ENCODE assay signal across 10 mouse cellular contexts in the genomic region with DNA sequence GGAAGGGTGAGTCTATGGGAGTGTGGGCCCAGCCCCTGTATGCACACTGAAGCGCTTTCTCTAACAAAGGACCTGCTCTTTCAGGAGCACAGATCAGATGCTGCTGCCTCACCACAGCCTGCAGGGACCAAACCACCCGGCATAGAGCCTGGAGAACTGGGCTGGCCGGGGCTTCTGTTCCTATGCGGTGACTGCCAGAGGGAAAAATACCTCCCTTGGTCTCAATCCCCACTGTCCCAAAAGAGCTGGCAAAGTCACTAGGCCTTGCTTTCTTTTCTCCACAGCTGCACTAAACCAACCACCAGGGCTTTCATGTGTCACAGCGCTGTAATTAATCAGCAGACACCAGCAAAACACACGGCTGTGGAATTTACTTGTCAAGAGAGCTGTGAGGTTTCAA.
A peak's percentile ranks its signal among the peaks of the same experiment; 100 is the strongest.
DNase-seq lines count a peak whose midpoint lies in the region; ATAC-seq and TF ChIP-seq lines count a peak whose summit lies in the region.
"Had no signal": no experiment of that assay in that cellular context is flagged by ENCODE, and none has a peak within 500 bp of the region (broad histone marks: within the 10 kb centered on the region; RNA-seq: fewer than 3 reads in every experiment).

No protein-coding gene starts in this region.

- H3K4me1 ChIP-seq in intestine, embryonic 16.5 days (ENCODE audit: control insufficient read depth, insufficient read depth, low read length): peaks cover 21% of the 10 kb centered on the region
- 0 out of 2 replicates have a peak, but pooled peaks cover 7% of the 10 kb centered on the region for H3K4me1 ChIP-seq in intestine, postnatal 0 days (replicated peaks; ENCODE audit: control insufficient read depth, insufficient read depth, low read length)
- H3K4me1 ChIP-seq in heart, embryonic 14.5 days (ENCODE audit: control insufficient read depth in 2 of 2, insufficient read depth in 2 of 2, low read length in 2 of 2): peaks cover 30 to 47% of the 10 kb centered on the region in 2 experiments
- H3K4me1 ChIP-seq in midbrain, embryonic 14.5 days (ENCODE audit: control insufficient read depth, insufficient read depth, low read length): peaks cover 8% of the 10 kb centered on the region

- no peak for TF ChIP-seq POLR2A in brain, embryonic 14.5 days (IDR thresholded peaks at IDR 0.05; ENCODE audit: borderline replicate concordance, extremely low read depth, insufficient read depth, insufficient read length, poor library complexity, severe bottlenecking)

- WGBS in intestine, embryonic 16.5 days: 52% methylated on average over 6 of the region's 6 CpGs
- WGBS in intestine, postnatal 0 days: 69% methylated on average over 6 of the region's 6 CpGs
- 41% methylated on average over 6 of the region's 6 CpGs for WGBS in heart, embryonic 14.5 days
- WGBS in midbrain, embryonic 14.5 days: 42% methylated on average over 6 of the region's 6 CpGs

- H3K9me3 ChIP-seq in intestine, embryonic 16.5 days (ENCODE audit: control insufficient read depth, low read length): no peaks in the 10 kb centered on the region
- no peaks in the 10 kb centered on the region for H3K9me3 ChIP-seq in intestine, postnatal 0 days (ENCODE audit: control insufficient read depth)
- no peaks in the 10 kb centered on the region for H3K9me3 ChIP-seq in heart, embryonic 14.5 days (ENCODE audit: control insufficient read depth, low read length)
- H3K9me3 ChIP-seq in midbrain, embryonic 14.5 days (ENCODE audit: control insufficient read depth, low read length): no peaks in the 10 kb centered on the region
- H3K9me3 ChIP-seq: megakaryocyte, embryonic 14.5 days had no signal

- no peak overlapping the region for H3K4me3 ChIP-seq in intestine, embryonic 16.5 days (ENCODE audit: low read length)
- no peak overlapping the region for H3K4me3 ChIP-seq in intestine, postnatal 0 days (ENCODE audit: low read depth, low read length)
- H3K4me3 ChIP-seq in heart, embryonic 14.5 days (ENCODE audit: control insufficient read depth in 1 of 2, insufficient read depth in 1 of 2, low read depth in 1 of 2, low read length in 2 of 2): no peak overlapping the region
- no peak overlapping the region for H3K4me3 ChIP-seq in midbrain, embryonic 14.5 days (replicated peaks; ENCODE audit: low read depth, low read length)
- H3K4me3 ChIP-seq: megakaryocyte, embryonic 14.5 days had no signal

- peak overlapping the region; percentile 16; the same call in 1 of the 2 replicates for H3K27ac ChIP-seq in intestine, embryonic 16.5 days (ENCODE audit: low read length)
- H3K27ac ChIP-seq in intestine, postnatal 0 days (ENCODE audit: low read depth, low read length): no peak overlapping the region
- H3K27ac ChIP-seq in heart, embryonic 14.5 days (replicated peaks in 1 of 2; ENCODE audit: control insufficient read depth in 1 of 2, insufficient read depth in 1 of 2, low read depth in 2 of 2, low read length in 2 of 2): peak overlapping the region; percentile 88 to 94
- peak overlapping the region; percentile 64 for H3K27ac ChIP-seq in midbrain, embryonic 14.5 days (replicated peaks; ENCODE audit: low read depth, low read length)

- no peaks in the 10 kb centered on the region for H3K36me3 ChIP-seq in intestine, embryonic 16.5 days (ENCODE audit: control insufficient read depth, insufficient read depth, low read length)
- H3K36me3 ChIP-seq in intestine, postnatal 0 days (ENCODE audit: control insufficient read depth, insufficient read depth): no peaks in the 10 kb centered on the region
- no peaks in the 10 kb centered on the region for H3K36me3 ChIP-seq in heart, embryonic 14.5 days (ENCODE audit: control insufficient read depth, insufficient read depth, low read length)
- H3K36me3 ChIP-seq in midbrain, embryonic 14.5 days (ENCODE audit: control insufficient read depth, insufficient read depth, low read length): no peaks in the 10 kb centered on the region

- H3K9ac ChIP-seq in intestine, embryonic 16.5 days (ENCODE audit: low read depth, low read length): no peak overlapping the region
- H3K9ac ChIP-seq in intestine, postnatal 0 days (ENCODE audit: low read depth, low read length): no peak overlapping the region
- peak overlapping the region; percentile 35; the same call in 1 of the 2 replicates for H3K9ac ChIP-seq in heart, embryonic 14.5 days (ENCODE audit: low read length)
- no peak overlapping the region for H3K9ac ChIP-seq in midbrain, embryonic 14.5 days (replicated peaks; ENCODE audit: low read length)

- intact Hi-C loops in left cerebral cortex, postnatal 25 days (cut with DNase I): no loop called here

- no peaks in the 10 kb centered on the region for H3K27me3 ChIP-seq in intestine, embryonic 16.5 days (replicated peaks; ENCODE audit: control insufficient read depth, insufficient read depth, low read length)
- H3K27me3 ChIP-seq in intestine, postnatal 0 days (replicated peaks; ENCODE audit: control insufficient read depth, insufficient read depth, low read length): no peaks in the 10 kb centered on the region
- H3K27me3 ChIP-seq in heart, embryonic 14.5 days (ENCODE audit: control insufficient read depth, insufficient read depth, low read length): no peaks in the 10 kb centered on the region
- H3K27me3 ChIP-seq in midbrain, embryonic 14.5 days (ENCODE audit: control insufficient read depth, insufficient read depth, low read length): no peaks in the 10 kb centered on the region
- H3K27me3 ChIP-seq: megakaryocyte, embryonic 14.5 days had no signal

- no peak overlapping the region for H3K4me2 ChIP-seq in intestine, embryonic 16.5 days (ENCODE audit: low read depth, low read length)
- no peak overlapping the region for H3K4me2 ChIP-seq in intestine, postnatal 0 days (replicated peaks; ENCODE audit: low read depth)
- no peak overlapping the region for H3K4me2 ChIP-seq in heart, embryonic 14.5 days (ENCODE audit: low read length)
- no peak overlapping the region for H3K4me2 ChIP-seq in midbrain, embryonic 14.5 days (ENCODE audit: low read length)

- peak; percentile 77 for DNase-seq in brain, embryonic 14.5 days (ENCODE audit: low read depth)
- DNase-seq in midbrain, embryonic 14.5 days: peak; percentile 32
- DNase-seq in left cerebral cortex, adult 8-10 months (ENCODE audit: low spot score in 2 of 2): no peak
- DNase-seq in left cerebral cortex, postnatal 25 days (ENCODE audit: low spot score in 2 of 2): no peak
- no peak for DNase-seq in urinary bladder, adult 18-20 months (ENCODE audit: low spot score in 2 of 2)
- DNase-seq: cerebellum, postnatal 36 days had no signal

- ATAC-seq in intestine, embryonic 16.5 days: no peak
- no peak for ATAC-seq in intestine, postnatal 0 days
- ATAC-seq in heart, embryonic 14.5 days (ENCODE audit: insufficient number of reproducible peaks, insufficient read depth, low FRiP score, low read depth): no peak
- no peak for ATAC-seq in midbrain, embryonic 14.5 days (ENCODE audit: low FRiP score, low TSS enrichment)

- no peak for TF ChIP-seq CTCF in intestine, postnatal 0 days (IDR thresholded peaks at IDR 0.05; ENCODE audit: low read depth)
- no peak for TF ChIP-seq CTCF in brain, embryonic 14.5 days (IDR thresholded peaks at IDR 0.05; ENCODE audit: borderline replicate concordance, extremely low read depth, insufficient read depth, insufficient read length)

Comparison
In these comparisons a context has a peak if more than half of its experiments do, and no peak if none do; other contexts are left out.
1. DNase-seq: peak in brain, embryonic 14.5 days (single experiment) and midbrain, embryonic 14.5 days (single experiment); none in left cerebral cortex, adult 8-10 months (0 of 2), left cerebral cortex, postnatal 25 days (0 of 2) and urinary bladder, adult 18-20 months (0 of 2).